Mouse (Mus musculus) myocyte (in vitro differentiated cells): ENCODE data around the gene Ifitm10.
"Not testable (repeated sequence)": the region's sequence is repeated elsewhere in the genome, so short reads cannot be mapped to it uniquely, and the experiment has no call there.

ENCODE experiments used
- CEBPB ChIP-seq: IDR thresholded peaks from 2 replicates; pipeline ENCODE4 v1.6.1; 2011; ENCODE audit warnings: mild to moderate bottlenecking, moderate library complexity; ENCODE audit not compliant: poor library complexity, insufficient read depth, severe bottlenecking
- E2F4 ChIP-seq: IDR thresholded peaks from one replicate; pipeline ENCODE4 v1.6.1; 2011; ENCODE audit warnings: mild to moderate bottlenecking, control low read depth, moderate library complexity; ENCODE audit not compliant: insufficient read depth
- MAX ChIP-seq: IDR thresholded peaks from one replicate; pipeline ENCODE4 v1.6.1; 2011; ENCODE audit warnings: low read depth, mild to moderate bottlenecking, control low read depth
- MYOD1 ChIP-seq, 3 experiments: IDR thresholded peaks; one replicate each; pipeline ENCODE4 v1.6.1; 2011; ENCODE audit warnings: control low read depth in 2 of 3, low read depth in 2 of 3, mild to moderate bottlenecking in 2 of 3, moderate library complexity in 1 of 3; ENCODE audit not compliant: insufficient read length in 2 of 3, control insufficient read depth in 1 of 3
- MYOG ChIP-seq, 3 experiments: IDR thresholded peaks; one replicate each; pipeline ENCODE4 v1.6.1; 2011; ENCODE audit warnings: control low read depth in 2 of 3, low read depth in 2 of 3, mild to moderate bottlenecking in 2 of 3; ENCODE audit not compliant: insufficient read length in 2 of 3, control insufficient read depth in 1 of 3, insufficient read depth in 1 of 3
- POLR2A ChIP-seq: IDR thresholded peaks from one replicate; pipeline ENCODE4 v1.6.1; 2011; ENCODE audit warnings: low read depth, mild to moderate bottlenecking, control low read depth, moderate library complexity; ENCODE audit not compliant: insufficient read length
- POLR2AphosphoS2 ChIP-seq: IDR thresholded peaks from one replicate; pipeline ENCODE4 v1.6.1; 2011; ENCODE audit warnings: low read depth, control low read depth; ENCODE audit not compliant: insufficient read length
- SRF ChIP-seq: IDR thresholded peaks from one replicate; pipeline ENCODE4 v1.6.1; 2011; ENCODE audit warnings: low read depth; ENCODE audit not compliant: control insufficient read depth, insufficient read length
- TCF12 ChIP-seq: IDR thresholded peaks from one replicate; pipeline ENCODE4 v1.6.1; 2011; ENCODE audit warnings: mild to moderate bottlenecking, control low read depth; ENCODE audit not compliant: poor library complexity, insufficient read depth, severe bottlenecking
- TCF3 ChIP-seq: IDR thresholded peaks from one replicate; pipeline ENCODE4 v1.6.1; 2011; ENCODE audit warnings: low read depth, control low read depth; ENCODE audit not compliant: insufficient read length
- USF1 ChIP-seq: IDR thresholded peaks from one replicate; pipeline ENCODE4 v1.6.1; 2011; ENCODE audit warnings: low read depth, mild to moderate bottlenecking, control low read depth, moderate library complexity

DNA sequence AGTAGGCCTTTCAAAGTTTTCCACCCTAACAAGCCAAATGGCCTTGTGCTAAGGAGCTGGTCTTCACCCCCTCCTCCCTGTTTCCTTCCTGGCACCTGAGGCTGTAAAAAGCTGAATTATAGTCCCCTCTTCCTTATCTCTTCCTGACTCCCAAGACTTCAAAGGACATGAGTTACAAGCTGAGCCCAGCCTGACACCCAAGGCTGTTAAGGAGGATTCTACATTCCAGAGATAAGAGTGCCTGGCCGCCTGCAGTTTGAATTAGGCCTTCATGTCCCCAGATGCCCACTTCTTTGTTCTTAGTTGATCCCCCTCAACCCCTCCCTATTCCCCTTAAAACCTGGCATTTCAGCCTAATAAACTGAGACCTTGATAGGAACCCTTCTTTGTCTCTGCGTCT, 90.7 kb downstream of the Ifitm10 start:
- not testable (repeated sequence) for TF ChIP-seq MYOD1 (IDR thresholded peaks at IDR 0.05; ENCODE audit: control insufficient read depth in 1 of 3, insufficient read length in 2 of 3, low read depth in 2 of 3); MYOG (IDR thresholded peaks at IDR 0.05; ENCODE audit: control insufficient read depth in 1 of 3, insufficient read depth in 1 of 3, insufficient read length in 2 of 3, low read depth in 2 of 3); POLR2A; POLR2AphosphoS2; SRF; E2F4; MAX; TCF3; TCF12; CEBPB; USF1
